Mouse (Mus musculus) 3134 (cell line): ENCODE results near the gene Msh3.
A peak's percentile ranks its signal among the peaks of the same experiment; 100 is the strongest.
"Not testable (repeated sequence)": the region's sequence is repeated elsewhere in the genome, so short reads cannot be mapped to it uniquely, and the experiment has no call there.

Experiments
- DNase-seq: peaks from one replicate; pipeline ENCODE4 v3.0.0-alpha.2; 2011; ENCODE audit warnings: low spot score; ENCODE audit not compliant: insufficient read length; ENCODE audit errors: extremely low read depth

The Msh3 gene

GRCm38 (mm10) chr13:92354456-92355271 lies at the start of gene Msh3, which contains the start of gene Dhfr:
Gene Msh3 (minus strand): TSS chr13:92355003.
Gene Dhfr (plus strand): TSS chr13:92354726.
- peak; percentile 97 for DNase-seq

DNA sequence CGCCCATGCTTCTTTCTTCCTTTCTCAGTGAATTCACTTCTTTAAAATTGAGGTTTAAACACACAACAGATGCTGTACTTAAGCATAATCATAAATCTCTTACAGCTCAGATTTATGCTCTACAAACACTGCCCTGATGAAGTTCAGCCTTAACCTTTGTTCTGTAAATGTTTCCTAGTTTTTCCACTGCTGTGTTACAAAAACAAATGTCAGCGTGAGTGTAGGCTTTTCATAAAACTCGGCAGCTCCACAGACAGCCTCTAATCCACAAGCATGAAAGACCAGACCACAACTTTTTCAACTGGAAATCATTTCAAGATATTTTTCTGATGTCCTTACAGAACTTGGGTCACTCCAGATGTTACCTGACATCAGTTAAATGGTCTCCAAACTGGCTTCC lies 48.7 kb upstream of the Msh3 start:
- no peak for DNase-seq

DNA sequence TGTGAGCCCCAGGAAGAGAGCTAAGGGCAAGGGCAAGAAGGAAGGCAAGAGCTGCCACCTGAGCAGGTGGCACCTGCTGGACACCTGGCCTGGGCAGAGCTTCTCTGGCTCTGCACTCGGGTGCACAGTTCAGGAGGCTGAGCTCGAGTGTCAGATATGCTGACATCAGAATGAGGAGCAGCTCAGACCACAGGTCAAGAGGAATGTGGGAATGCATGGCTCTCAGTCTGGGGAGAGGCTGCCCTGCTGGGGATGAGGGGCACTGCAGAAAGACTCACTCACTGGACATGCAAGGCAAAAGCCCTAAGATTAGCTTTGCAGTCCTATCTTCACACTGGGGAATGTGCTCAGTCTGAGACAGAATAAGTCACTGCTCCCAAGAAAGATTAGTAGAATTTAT lies 47.3 kb upstream of the Msh3 start:
- DNase-seq = no peak

- DNase-seq = no peak
Observed at GRCm38 (mm10) chr13:92398491-92399384, 43.9 kb upstream of the Msh3 start.

- no peak for DNase-seq
Observed at GRCm38 (mm10) chr13:92393047-92393661, 38.4 kb upstream of the Msh3 start.

DNA sequence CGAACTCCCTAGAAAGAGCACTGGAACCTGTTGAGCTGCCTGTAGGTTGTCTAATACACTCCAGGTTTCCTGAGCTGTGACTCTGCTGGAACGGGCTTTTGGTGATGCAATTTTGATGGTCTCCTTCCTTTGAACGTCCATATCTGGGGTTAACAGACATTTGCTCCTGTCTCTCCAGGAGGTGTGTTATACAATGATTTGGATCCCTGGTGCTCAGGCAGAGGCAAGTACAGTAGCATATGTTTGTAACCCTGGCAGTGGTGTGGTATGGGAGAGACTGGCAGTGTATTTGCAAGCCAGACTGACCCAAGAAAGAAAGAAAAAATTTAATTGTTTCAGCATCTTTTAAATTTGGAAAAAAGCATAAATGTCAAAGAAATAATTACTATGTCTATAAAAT lies 32.6 kb upstream of the Msh3 start:
- DNase-seq = no peak

- not testable (repeated sequence) for DNase-seq
Observed at GRCm38 (mm10) chr13:92371466-92371865, 16.7 kb upstream of the Msh3 start.

DNA sequence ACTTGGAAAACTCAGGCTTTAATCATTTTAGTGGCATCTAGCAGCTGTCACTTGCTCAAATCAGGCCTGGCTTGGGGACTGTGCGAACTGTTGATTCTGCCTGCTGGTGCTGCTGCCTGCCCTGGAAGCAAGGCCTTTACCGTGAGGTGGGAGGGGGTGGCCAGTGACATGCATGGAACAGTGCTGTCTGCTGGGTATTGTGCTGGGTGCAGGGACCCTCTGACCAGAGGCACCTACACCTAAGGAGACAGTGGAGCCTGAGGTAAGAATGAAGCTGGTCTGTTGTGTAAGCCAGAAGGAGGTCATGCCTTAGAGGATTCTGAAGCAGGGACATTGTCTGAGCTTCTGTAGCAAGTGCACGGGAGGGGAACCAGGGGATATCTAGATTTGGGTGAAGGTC lies 16.0 kb upstream of the Msh3 start:
- no peak for DNase-seq

GRCm38 (mm10) chr13:92365312-92365711 lies 10.5 kb upstream of the Msh3 start:
- no peak for DNase-seq

DNA sequence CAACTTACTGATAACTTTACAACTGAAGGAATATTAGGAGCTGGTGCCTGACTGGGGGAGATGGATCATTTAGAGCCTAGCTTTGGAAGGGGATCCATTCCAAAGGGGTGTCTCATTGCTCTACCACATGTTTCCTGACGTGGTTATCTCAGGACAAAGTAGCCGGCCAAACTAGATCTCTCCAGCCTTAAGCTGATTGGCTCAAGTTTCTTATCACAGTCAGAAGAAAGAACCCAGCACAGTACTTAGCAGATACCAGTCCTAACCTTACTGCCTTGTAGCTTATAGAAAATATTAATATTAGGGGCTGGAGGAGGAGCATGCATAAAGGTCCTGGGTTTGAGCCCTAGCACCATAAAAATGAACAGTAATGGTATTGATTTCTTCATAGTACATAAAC lies 6.8 kb upstream of the Msh3 start:
- DNase-seq = no peak

DNA sequence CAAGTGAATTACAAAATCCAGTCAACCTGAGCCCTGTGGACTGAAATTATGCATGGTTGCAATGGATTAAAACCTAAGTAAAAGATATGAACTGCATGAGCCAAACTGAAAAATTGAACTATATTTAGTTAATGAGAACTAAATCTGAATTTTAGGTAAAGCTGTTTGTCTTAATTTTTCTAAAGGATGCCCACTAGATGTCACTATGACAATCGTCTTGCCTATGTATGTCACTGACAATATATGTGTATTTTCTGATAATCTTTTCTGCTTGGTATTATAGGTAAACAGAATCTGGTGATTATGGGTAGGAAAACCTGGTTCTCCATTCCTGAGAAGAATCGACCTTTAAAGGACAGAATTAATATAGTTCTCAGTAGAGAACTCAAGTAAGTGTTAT lies 2.8 kb upstream of the Msh3 start:
- no peak for DNase-seq

DNA sequence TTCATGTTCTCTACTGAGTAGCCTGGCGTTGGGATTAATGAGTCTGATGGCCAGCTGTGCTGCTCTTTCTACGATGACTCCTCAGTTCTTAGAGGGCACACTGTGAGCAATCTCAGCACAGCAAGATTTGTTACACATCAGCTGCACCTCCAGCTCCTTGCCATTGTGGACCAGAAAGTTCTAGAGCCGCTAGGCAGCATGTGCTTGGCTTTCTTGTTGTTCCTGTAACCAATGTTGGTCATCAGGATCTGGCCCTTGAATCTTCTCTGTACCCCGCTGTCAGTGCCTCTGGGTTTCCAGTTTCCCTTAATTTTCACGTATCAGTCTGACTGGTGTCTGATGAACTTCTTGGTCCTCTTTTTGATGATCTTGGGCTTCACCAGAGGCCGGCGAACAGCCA lies 1.6 kb upstream of the Msh3 start:
- DNase-seq = no peak

DNA sequence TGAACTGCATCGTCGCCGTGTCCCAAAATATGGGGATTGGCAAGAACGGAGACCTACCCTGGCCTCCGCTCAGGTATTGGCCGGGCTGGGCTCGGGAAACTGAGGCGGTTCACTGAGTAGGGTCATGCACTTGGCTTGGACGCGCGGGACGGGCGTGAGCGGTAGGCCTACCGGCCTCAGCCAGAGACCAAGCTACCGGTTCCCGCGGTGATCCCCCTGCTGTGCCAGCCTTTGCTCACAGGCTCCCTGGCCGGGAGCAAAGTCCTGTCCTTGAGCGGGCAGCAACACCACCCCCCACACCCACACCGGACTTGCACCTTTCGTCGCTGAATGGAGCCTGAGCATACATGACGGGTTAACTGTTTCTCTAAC lies 455 bp upstream of the Msh3 start:
- DNase-seq = no peak

DNA sequence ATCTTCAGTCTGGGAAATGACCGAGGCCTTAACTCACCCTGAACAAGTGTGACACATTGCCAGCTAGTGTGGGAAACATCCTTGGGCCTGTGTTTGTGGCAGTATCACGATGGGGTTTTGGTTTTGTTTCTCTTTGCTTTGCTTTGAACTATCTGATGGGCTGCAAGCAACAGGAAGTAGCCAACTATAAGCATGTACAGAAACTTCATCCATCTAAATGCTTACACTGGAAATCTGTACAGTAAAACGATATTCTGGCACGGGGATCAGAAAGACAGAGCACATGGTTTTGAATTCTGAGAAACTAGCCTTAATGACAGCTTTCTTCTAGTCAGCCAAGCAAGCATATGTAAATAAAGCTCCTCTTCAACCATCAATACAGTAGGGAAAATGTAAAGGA lies 847 bp downstream of the Msh3 start:
- no peak for DNase-seq

DNA sequence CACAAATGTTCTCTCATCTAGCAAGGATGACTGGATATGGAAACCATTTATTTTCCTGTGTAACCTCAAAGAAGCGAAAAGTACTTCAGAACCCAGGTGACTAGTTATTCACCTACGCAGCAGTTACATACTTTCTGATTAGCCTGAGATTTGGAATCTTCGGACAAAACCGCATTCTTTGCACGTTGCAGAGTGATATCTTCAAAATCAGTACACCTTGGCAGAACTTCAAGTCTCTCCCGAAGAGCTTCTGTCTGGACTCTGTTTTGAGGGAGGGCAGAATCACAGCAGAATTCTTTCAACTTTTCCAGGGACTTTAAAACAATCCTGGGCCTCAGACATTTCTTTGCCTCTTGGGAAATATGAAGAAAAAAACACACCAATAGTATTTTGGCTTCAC lies 3.7 kb downstream of the Msh3 start:
- no peak for DNase-seq

DNA sequence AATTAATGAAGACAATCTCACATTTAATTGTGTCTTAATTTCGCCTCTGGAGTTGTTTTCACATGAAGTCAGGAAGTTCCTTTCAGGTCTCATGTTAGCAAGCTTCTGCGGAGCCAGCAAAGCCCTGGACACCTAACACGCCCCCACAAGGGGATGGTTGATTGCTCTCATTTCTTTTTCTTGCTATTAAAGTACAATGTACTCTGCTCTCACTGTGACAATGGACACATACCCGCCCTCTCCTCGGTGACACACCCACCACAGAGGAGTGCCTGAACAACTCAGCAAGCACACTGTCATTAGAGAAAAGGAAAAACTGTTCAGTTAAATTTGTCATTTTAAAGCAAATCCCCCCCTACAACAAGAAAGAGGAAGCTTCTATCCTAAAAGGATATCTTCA lies 8.5 kb downstream of the Msh3 start:
- no peak for DNase-seq

GRCm38 (mm10) chr13:92344033-92344432 lies 10.8 kb downstream of the Msh3 start:
- DNase-seq = no peak

DNA sequence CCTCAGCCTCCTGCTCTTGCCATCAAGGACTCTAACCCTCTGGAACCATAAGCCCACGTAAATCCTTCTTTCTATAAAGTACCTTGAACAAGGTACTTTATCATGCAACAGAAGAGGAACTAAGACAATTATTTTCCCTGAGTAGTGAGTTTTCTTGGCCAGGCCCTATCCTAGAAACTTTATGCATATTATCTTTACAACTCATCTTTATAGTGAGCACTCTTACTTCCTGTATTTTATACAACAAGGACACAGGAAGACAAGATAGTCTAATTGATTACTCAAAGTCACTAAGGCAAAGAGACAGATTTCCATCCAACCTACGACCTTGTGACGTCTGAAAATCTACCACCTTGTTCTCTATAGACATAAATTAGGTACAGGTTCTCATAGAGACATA lies 15.0 kb downstream of the Msh3 start:
- no peak for DNase-seq

- no peak for DNase-seq
Observed at GRCm38 (mm10) chr13:92337773-92338462, 16.9 kb downstream of the Msh3 start.

GRCm38 (mm10) chr13:92336857-92337256 lies 17.9 kb downstream of the Msh3 start:
- DNase-seq = no peak
